Mouse (Mus musculus) cerebellum, postnatal 25 days (tissue): ENCODE data around the gene Kcnq1.

ENCODE experiments used
- DNase-seq, 2 experiments: peaks; one replicate each; pipeline ENCODE4 v3.0.0; 2021; ENCODE audit warnings: mixed read lengths in 2 of 2

Kcnq1 gene

DNA sequence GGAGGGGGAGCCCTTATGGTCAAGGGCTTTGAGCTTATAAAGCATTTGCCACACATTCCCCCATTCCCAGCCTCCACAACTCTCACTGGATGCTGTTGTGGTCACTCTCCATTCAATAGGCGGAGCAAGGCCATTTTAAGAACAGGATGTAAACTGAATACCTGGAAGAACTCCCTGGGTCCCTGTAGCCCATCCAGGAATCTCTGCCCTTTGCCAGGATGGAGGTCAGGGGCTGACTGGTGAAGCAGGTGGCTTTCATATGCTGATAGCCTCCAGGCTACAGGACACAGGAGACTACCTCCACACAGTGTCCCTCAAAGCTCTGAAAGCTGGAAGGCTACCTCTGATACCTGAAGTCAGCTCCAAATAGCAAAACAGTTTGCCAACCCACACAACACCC is 326.5 kb downstream of the Kcnq1 start:
- no peak for DNase-seq

DNA sequence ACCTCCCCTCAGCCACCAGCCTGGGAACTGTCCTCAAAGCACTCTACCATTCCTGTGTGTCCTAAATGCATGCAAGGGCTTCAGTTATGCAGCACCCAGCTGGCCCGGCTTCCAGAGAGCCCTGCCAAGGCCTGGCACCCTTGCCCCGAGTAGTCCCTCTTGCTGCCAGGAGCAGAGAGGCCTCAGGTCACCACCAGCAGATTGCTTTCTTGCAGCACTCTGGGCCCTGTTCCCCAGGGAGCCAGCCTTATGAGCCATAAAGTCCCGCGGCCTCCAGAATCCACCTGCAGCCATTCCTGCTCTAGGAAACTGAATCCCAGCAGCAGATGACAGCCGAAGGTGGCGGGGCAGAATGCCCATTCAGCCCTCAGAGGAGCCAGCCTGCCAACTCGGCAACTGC is 327.2 kb downstream of the Kcnq1 start:
- peak; percentile 72 to 79 for DNase-seq

DNA sequence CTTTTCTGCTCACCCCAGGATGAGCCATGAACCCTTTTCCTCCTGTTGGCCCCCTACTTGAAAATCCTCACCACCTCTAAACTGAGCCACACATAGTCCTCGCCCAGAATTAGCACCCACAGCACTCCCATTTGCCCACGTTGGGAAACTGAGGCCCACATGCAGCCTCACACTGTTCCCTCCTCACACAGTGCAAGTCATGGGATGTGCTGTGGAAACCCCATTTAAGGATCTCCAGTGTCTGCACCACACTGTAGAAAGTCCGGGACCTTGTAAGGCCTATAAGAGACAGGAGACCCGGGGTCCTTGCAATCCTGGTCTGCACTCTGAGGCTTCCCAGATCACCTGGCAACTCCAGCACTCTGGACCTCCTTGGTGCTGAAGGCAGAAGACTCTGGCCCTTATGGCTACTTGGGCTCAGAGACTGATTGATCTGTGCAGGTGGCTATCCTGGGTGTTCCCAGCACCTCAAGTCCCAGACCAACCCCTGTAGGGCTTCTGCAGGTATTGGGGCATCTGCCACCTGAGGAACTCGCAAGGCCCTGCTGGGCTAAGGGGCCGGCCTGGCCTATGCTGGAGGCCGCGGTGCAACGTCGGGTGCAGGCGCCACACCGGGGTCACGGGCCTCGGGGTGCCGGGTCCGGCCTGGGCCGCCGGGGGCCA is 331.2 kb downstream of the Kcnq1 start:
- DNase-seq = no peak

DNA sequence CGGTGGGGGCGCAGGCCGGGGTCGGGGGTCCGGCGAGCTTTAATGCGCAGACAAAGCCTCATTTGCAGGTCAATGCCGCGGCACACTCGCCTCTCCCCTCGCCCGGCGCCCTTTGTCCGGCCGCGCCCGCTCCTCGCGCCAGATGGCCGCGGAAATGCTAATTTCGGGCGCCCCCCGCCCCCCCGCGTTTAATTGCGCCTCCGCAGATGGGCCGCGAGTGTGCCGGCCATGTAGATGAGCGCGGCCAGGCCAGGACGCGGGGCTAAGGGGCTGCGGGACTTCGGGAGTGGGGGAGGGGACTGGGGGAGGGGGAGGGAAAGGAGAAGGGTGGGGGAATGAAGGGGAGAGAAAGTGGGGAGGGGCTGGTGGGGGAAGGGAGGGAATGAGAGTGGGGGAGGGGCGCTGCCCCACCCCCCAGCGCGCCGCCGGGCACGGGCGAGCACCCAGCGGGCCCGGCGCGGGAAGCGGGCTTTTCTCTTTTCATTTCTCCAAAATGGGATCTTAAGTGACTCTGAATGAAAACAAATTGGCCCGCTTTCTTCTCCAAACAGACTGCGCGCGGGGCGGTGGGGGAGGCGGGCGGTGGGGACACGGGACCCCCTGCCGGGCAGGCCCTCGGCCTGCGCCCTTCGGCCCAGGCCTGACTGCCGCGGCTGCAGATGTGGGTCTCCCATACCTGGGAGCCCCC is 331.9 kb downstream of the Kcnq1 start:
- no peak for DNase-seq

DNA sequence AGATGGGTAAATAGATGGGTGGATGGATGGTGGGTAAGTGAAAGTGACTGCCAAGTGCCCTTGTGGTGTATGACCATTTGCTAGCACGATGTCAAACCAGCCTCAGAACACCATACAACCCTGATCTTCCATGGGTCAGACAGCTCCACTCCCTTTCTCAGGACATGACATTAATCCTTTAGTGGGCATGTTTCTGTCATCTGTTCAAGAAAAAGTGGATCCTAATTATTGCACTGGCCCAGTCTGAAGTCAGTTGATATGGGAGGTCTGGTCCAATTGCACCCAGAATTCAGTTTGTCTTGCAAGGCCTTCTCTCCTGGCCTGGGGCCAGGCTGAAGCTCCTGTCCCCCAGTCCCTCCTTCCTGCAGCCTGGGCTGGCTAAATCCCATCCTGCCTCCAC is 332.8 kb downstream of the Kcnq1 start:
- no peak for DNase-seq

DNA sequence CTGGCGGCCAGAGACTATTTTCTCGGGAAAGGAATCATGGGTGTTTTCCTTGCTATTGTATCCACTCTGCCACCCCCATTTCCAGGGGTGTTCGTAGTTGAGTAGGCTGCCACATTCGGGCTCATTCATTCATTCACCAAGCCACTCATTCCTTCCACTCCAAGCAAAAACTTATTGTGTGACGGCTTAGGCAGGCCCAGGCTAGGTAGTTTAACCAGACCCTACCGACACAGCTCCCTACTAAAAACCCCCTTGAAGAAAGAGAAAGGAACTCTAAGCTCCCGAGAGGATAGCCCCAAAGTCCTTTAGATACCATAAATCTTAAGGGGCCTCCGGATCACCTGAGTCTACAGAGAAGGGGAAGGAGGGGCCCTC is 338.4 kb downstream of the Kcnq1 start:
- no peak for DNase-seq

DNA sequence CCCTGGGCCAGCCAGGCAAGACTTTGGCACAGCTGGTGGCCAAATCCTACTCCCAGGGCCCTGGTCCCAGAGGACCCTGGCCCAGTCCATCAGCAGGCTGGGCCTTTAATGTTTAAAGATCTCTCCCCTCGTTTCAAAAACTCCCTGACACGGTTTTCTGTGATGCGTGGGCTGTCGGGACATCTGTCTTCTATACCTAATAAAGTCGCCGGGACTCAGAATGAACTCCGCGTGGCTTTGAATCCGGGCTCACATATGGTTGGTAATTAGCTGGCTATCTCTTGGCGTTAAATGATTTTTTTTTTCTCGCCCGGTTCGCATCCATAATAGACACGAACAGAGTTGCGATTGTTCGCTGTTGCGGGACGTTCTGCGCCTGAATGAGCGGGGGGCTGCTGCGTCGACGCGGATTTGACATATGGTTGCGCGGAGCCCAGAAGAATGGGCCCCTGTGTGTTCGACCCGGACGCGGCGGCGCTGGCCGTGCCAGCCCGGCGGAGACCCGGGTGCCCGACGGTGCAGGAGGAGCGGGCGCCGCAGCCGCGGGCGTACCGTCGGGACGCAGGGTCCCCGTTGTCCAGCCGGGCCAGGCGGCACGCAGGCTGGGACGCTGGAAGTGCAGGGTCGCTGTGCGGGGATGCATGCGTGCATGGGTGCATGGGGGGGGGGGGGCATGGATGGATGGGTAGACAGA is 338.9 kb downstream of the Kcnq1 start:
- DNase-seq = no peak

DNA sequence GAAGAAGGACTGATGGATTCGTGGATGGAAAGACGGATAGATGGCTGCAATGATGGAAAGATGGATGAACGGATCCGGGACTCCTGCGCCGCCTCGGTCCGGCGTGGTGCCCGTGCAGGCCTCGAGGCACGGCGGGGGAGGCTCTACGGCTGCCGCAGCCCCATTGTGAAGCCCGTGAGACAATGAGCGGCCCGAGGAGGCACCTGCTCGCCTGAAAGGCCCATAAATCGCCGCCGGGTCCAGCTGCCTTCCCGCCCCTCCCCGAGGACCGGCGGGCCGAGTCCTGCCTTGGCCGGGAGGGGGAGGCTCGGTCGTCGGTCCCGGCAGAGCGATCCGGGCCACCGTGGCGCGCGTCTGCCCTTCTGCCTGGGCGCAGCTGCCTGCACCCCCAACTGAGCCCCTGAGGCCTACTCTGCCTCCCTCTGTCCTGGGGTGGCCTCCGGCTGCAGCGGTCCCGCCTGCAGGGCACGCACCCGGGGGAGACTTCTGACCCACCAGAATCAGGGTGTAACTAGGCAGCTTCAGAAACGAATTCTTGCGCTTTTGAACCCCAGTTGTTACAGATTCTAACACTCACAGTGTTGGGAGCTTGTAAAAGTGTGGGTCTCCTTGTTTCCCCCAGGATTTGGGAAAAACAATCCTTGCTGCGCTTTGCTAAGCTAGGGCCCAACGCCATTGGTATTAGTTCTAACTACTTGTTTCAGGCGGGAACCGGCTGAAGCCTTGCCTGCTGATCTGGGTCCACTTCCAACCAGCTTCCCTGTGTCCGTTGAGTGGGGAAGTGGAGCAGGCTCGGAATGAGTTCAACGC is 339.7 kb downstream of the Kcnq1 start:
- no peak for DNase-seq

DNA sequence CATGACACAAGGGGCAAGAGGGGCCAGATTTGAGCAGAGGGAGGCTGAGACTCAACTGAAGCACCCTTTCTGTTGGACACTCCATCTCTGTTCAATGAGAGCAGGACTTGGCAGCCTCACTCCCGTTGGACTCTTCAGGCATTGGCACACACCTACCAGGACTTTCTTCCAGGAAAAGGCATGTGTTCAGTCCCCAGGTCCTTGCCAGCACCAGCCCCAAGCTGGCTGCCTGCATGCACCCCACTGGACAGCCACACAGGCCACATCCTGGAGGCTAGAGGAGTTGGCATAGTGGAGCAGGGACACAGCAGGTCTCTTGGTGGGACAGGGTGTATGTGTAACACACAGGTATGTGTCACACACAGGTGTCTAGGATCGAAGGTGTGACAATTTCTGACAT is 341.0 kb downstream of the Kcnq1 start:
- peak; percentile 91 for DNase-seq

DNA sequence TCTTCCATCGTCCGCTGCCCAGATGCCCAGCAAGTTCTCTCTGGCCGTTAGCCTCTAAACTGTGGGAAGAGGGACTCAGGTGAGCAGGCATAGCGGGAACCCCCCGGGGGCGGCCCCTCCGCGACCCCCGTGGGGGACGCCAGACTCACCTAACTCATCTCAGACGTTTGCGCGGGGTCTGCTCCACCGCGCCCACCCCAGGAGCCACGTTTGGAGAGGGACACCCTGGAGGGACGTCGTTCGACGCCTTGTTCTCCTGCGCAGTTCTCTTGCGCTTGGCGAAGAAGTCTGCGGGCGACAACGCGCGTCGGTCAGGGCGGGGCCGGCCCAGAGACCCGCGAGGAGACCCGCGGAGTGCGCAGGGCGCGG is 352.8 kb downstream of the Kcnq1 start:
- no peak for DNase-seq

DNA sequence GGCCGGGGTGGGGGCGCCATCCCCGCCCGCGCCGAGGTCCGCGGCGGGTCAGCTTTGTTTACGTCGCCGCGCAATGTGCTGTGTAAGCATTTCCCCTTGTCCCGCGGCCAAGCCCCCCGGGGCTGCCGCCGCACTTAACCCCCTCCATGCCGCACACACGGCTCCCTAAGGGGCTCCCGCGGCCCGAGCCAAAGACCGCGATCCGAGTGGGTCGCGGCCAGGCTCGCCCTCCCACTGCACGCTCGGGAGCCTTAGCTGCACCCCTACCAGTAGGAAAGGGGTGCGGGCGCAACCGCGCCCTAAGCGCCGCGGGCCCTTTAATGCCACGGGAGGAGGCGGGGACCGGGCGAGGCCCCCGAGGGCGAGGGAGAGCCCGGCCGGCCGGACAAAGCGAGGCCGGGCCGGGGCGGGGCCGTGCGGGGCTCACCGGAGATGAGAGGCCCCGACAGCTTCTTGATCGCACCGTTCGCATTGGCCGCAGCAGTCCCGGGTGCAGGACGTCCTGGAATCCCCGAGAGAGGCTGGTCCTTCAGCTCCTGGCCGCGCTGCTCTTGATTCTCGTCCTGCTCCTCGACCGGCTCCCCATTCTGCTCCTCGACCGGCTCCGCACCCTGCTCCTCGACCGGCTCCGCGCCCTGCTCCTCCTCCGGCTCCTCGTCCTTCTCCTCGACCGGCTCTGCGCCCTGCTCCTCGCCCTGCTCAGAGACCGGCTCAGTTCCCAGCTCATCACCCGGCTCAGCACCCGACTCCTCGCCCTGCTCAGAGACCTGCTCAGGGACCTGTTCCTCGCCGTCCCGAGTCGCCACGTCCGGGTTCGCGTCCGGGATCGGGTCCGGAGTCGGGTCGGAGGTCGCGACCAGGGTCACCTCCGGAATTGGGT is 353.4 kb downstream of the Kcnq1 start:
- DNase-seq = peak in 1 of 2 experiments; percentile 21

DNA sequence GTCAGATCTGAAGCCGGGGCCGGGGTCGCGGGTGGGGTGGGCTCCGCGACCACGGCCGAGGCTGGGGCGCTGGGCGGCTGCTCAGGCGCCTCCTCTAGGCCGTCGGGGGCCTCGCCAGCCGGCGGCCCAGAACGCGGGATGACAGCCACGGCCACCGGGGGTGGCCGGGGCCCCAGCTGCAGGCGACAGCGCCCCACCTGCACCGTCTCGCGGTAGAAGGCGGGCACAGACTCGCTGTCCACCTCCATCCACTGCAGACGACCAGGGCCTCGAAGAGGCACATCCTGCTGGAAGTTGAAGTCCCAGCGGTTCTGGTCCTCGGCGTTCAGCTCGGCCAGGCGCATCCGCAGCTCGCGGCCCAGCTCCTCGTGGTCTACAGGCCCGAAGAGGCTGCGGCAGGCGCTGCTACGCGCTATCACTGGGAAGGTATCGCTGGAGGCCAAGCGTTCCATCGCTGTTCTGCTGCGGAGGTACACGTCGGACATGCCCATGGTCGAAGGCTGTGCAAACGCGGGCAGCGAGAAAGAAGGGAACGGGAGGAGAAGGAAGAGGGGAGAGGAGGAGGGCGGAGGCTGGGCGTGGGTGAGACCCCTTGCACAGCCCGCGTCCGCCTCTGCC is 354.2 kb downstream of the Kcnq1 start:
- no peak for DNase-seq

DNA sequence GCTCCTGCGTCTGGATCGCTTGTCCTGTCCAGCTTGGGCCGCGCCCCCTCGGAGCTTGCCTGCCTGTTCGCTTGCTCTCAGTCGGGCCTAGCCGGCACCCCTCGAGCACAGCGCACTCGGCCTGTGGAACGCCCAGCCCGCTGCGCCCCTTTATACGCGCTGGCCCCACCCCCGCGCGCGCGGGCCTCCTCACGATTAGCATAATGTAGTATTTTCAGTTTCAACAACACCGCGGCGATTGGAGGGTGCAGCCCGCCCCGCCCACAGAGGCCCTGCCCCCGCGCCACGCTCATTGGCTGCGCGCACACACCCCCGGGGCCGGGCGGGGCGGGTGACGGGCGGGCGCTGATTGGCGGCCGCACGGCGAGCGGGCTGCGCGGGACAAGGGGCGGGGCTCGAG is 354.7 kb downstream of the Kcnq1 start, which contains the start of gene Cdkn1c:
Gene Cdkn1c, minus strand, starts transcription at position 177 of the 400 bp plus-strand sequence.
- DNase-seq = peak; percentile 42 to 74

DNA sequence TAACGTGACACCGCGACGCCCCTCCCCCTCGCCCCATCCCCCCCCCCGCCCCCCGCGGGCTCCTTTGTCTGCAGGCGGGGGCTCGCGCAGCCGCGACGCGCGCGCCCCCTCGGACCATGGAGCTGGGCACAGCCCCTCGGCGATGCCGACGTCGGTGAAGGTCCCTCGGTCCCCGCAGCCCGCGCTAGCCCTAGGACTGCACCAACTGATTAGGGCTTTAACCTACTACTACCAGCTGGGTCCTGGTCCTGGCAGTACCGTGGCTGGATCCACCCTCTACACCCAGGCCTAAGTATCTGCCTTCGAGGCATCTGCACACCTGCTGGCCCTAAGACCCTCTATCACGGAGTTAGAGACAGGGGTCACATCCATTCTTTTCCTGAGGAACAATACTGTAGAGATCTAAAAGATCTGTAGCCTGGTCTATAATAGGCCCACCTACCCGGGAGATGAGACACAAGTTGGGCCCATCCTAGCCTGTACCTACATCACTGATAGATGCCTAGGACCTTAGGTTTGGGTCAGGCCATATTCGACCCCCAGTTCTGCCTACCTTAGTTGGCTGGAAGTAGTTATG is 355.2 kb downstream of the Kcnq1 start:
- no peak for DNase-seq

DNA sequence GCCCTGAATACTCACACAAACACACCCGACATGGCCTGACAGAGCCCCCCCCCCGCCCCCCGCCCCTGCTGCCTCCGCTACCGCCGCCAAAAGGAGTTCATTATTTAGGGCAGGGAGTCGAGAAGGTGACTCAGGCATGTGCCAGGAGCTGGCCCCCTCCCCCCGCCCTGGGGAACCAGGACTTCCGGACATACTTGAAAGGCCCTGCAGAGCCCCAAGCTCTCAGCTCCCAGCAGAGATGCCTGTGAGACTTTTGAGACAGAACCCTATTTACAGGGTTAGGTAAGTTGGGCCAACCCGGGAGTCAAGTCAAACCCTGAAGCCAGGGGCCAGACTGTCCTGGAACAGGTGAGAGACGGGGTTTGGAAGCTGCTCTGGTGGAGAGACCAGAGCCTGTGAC is 355.8 kb downstream of the Kcnq1 start:
- no peak for DNase-seq

DNA sequence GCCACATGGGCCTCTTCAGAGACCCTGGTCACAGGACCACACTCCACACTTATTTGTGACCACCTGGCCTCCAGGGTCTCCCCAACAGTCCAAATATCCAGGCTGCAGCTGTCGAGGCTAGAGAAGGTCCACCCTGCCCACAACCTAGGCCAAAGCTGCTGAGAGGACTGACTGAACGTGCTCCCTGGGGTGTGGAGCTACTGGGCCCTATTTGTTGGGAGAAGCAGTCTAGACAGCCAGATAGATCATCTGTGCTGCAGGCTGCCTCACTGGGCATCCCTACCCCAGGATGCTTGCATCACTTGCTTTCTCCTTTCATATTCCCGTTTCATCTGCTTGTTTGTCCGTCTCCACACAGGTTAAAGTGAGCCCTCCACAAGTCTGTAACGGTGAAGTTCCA is 356.4 kb downstream of the Kcnq1 start:
- no peak for DNase-seq

DNA sequence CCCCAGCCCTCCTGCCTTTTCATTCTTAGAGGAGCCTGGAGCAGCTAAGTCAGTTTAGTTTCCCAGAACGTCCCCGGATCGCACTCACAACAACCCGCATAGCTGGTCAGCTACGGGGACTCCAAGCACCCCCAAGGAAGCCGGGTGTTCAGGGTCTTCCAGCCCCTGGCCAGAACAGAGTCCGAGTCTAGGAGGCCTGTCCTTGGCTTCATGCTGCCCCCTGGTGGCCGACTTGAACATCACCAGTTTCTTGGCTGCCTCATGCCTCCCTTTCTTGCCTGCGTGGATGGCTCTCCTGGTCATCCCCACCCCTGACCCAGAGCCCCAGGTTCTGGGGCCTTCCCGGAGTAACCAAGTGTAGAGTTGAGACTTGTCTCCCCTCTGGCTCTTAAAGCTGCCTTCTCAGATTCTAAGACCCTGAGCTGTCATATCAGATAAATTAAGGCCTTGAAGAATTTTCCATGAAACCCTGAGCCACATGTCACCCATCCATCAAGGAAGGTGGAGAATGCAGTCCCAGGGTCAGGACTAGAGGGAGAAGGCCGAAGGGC is 357.8 kb downstream of the Kcnq1 start:
- DNase-seq = peak; percentile 85 to 91

DNA sequence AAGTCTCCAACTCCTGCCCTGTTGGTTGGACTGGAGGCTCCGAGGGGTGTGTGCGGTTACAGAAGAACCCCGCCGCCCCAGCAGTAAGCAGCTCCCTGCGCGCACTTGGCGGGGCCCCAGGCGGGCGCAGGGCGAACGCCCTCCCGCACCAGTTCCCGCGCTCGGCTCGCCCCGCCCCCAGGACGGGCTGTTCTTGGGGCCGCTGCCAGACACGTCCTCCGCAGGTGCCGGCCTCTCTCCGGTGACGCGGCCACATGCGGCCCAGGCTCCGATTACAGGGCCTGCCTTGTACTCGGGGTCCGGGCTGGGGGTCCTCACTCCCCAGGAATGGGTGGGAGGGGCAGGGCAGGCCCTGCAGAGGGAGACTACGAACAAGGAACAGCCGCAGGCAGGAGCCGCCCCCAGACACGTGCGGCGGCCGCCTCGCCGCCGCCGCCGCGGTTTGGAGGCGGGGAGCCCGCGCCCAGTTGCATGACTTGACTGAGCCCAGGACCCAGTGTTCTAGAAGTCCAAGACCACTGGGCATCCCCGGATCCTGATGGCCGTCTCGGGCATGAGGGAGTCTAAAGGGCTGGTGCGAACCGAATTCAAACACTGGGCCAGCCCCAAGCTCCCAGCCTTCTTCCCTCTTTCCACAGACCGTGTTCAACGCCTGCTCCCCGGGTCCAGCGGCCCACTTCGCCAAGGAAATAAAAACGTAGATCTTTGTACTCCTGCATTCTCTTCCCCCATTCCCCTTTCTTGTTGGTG is 358.8 kb downstream of the Kcnq1 start:
- DNase-seq = peak in 1 of 2 experiments; percentile 44

DNA sequence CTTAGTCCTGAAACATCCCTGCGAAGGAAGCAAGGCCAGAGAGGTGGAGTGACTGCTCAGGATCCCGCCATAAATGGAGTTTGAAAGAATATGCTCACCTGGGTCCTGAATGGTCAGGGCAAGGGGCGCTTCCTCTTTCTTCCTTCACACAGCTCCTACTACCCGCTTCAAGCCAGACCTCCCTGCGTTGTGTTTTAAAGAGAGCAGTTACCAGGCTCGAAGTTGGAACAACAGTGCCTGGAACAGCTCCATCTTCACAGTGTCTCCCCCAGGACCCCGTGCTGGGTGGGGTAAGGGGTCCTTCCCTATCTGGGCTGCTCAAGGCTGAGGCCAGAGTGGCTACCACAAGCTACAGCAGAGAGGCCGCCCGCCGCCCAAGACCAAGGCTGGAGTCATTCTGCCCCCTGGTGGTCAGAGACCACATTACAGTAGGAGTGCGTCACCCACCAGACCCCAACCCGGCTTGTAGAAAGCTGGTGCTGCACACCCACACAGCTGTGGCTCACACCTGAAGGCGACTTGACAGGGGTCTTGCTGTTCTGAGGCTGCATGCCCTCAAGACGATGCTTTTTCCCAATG is 360.0 kb downstream of the Kcnq1 start:
- peak; percentile 84 to 88 for DNase-seq

DNA sequence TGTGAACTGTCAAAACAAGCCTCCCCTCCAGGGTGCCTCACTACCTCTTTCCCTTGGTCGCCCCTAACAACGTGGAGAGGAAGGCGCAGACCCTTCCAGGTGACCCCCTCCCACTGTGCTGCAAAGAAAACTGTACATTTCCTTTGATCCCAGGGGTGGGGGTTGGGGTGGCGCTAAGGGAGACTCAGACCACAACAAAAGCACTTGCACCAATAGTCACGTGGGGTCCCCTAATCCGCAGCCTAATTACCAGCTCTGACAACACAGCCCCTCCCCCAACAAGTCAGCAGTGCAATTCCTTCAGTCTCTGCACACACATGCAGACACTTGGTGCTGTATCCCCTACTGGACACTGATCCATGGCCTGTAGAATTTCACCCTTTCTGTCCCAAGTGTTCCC is 361.6 kb downstream of the Kcnq1 start:
- DNase-seq = no peak
